Comparison of ENCODE assay signal across 16 mouse cellular contexts in the genomic region with DNA sequence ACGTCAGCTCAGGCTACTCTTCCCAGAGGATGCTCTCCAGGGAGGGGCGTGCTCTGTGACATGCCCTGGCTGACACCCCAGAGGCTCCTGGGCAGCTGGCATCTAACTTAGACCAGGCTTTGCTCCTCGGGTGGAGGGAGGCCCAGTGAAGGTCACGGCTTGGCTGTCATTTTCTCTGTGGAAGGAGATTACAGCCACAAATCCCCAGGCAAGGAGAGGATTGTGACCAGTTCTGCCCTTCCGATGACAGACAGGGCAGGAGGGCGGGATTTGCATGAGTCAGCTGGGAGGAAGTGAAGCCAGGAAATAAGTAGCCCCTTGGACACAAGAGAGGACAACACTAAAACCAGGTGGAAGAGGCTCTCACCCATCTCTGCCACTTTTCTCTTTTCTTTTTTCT. TPM values are rescaled to one million over a fixed set of nuclear protein-coding genes. Genes with fewer than 3 reads are reported as not detected.
DNase-seq lines count a peak whose midpoint lies in the region; ATAC-seq lines count a peak whose summit lies in the region.
"Had no signal": no experiment of that assay in that cellular context is flagged by ENCODE, and none has a peak within 500 bp of the region (broad histone marks: within the 10 kb centered on the region; RNA-seq: fewer than 3 reads in every experiment).

No protein-coding gene starts in this region.

- no peak overlapping the region for H3K9ac ChIP-seq in heart, embryonic 12.5 days
- no peak overlapping the region for H3K9ac ChIP-seq in midbrain, embryonic 15.5 days
- H3K9ac ChIP-seq: forebrain, postnatal 0 days; limb, embryonic 15.5 days; stomach, embryonic 15.5 days had no signal

- WGBS in heart, embryonic 12.5 days, result 21% methylated on average over 6 of the region's 6 CpGs
- WGBS in midbrain, embryonic 15.5 days, result 39% methylated on average over 6 of the region's 6 CpGs

- peaks cover 15% of the 10 kb centered on the region for H3K4me1 ChIP-seq in heart, embryonic 12.5 days (replicated peaks)
- H3K4me1 ChIP-seq in midbrain, embryonic 15.5 days, result no peaks in the 10 kb centered on the region
- H3K4me1 ChIP-seq: limb, embryonic 15.5 days; stomach, embryonic 15.5 days had no signal

- ATAC-seq in heart, embryonic 12.5 days (ENCODE audit: insufficient number of reproducible peaks, low FRiP score), result peak; percentile 8; the same call in 1 of the 2 replicates
- no peak for ATAC-seq in midbrain, embryonic 15.5 days (replicated peaks)
- ATAC-seq: forebrain, postnatal 0 days had no signal

- H3K27me3 ChIP-seq in heart, embryonic 12.5 days (replicated peaks), result no peaks in the 10 kb centered on the region
- no peaks in the 10 kb centered on the region for H3K27me3 ChIP-seq in midbrain, embryonic 15.5 days (replicated peaks)
- H3K27me3 ChIP-seq: limb, embryonic 15.5 days; stomach, embryonic 15.5 days had no signal

- no peaks in the 10 kb centered on the region for H3K36me3 ChIP-seq in heart, embryonic 12.5 days
- H3K36me3 ChIP-seq in midbrain, embryonic 15.5 days (replicated peaks), result no peaks in the 10 kb centered on the region
- H3K36me3 ChIP-seq: limb, embryonic 15.5 days; stomach, embryonic 15.5 days had no signal

- peak overlapping the region; percentile 38 for H3K4me2 ChIP-seq in heart, embryonic 12.5 days
- no peak overlapping the region for H3K4me2 ChIP-seq in midbrain, embryonic 15.5 days
- H3K4me2 ChIP-seq: limb, embryonic 15.5 days; stomach, embryonic 15.5 days had no signal

- H3K27ac ChIP-seq in heart, embryonic 12.5 days (ENCODE audit: poor library complexity, severe bottlenecking), result no peak overlapping the region
- peak overlapping the region; percentile 25; the same call in 1 of the 2 replicates for H3K27ac ChIP-seq in midbrain, embryonic 15.5 days
- H3K27ac ChIP-seq: limb, embryonic 15.5 days; stomach, embryonic 15.5 days had no signal

- no peak for DNase-seq in heart, adult 18-20 months
- peak; percentile 61 for DNase-seq in 416B (ENCODE audit: low read depth)
- DNase-seq in MN1 (ENCODE audit: low spot score), result peak; percentile 27
- DNase-seq in lung, postnatal 36 days, result no peak
- no peak for DNase-seq in ovary, adult 18-20 months (ENCODE audit: low spot score)
- no peak for DNase-seq in gastrocnemius, postnatal 25 days
- DNase-seq: forebrain, postnatal 0 days; kidney, adult 8-10 months; lung, adult 18-20 months; thymus, postnatal 25 days had no signal

- no peaks in the 10 kb centered on the region for H3K9me3 ChIP-seq in heart, embryonic 12.5 days (replicated peaks)
- H3K9me3 ChIP-seq in midbrain, embryonic 15.5 days, result no peaks in the 10 kb centered on the region
- H3K9me3 ChIP-seq: limb, embryonic 15.5 days; stomach, embryonic 15.5 days had no signal

- H3K4me3 ChIP-seq in heart, embryonic 12.5 days, result no peak overlapping the region
- H3K4me3 ChIP-seq in midbrain, embryonic 15.5 days, result no peak overlapping the region
- H3K4me3 ChIP-seq: limb, embryonic 15.5 days; stomach, embryonic 15.5 days had no signal

RNA-seq across cellular contexts. Expression of gene Prph2, which starts 2.1 kb away (rescaled TPM):
- polyA plus RNA-seq in heart, embryonic 12.5 days (2016; fragmentation: Nextera tagmentation; extraction: Ambion mirVana), result not detected in 2 replicates
- not detected for total RNA-seq in heart, adult 18-20 months (2021)
- not detected in 2 replicates for polyA plus RNA-seq in midbrain, embryonic 15.5 days (2015; fragmentation: Nextera tagmentation; extraction: Ambion mirVana)
- not detected for total RNA-seq in gastrocnemius, postnatal 25 days (2021)
- total RNA-seq: gastrocnemius, postnatal 4 days had no signal
- polyA plus RNA-seq: forebrain, postnatal 0 days; limb, embryonic 15.5 days; small intestine, adult 2 months; stomach, embryonic 15.5 days had no signal

RNA-seq across cellular contexts. Expression of gene Tbcc, which starts 21.8 kb away (rescaled TPM):
- polyA plus RNA-seq in heart, embryonic 12.5 days (2016; fragmentation: Nextera tagmentation; extraction: Ambion mirVana), result 52.4 and 55.1 TPM in 2 replicates
- 10 to 100 TPM; 16.0 to 16.6 TPM for total RNA-seq in heart, adult 18-20 months (2021)
- 61.6 and 68.5 TPM in 2 replicates for polyA plus RNA-seq in midbrain, embryonic 15.5 days (2015; fragmentation: Nextera tagmentation; extraction: Ambion mirVana)
- total RNA-seq in gastrocnemius, postnatal 25 days (2021), result 1 to 10 TPM; 7.1 to 8.5 TPM

RNA-seq across cellular contexts. Expression of gene Bicral, which starts 54.0 kb away (rescaled TPM):
- polyA plus RNA-seq in heart, embryonic 12.5 days (2016; fragmentation: Nextera tagmentation; extraction: Ambion mirVana), result 4.0 and 5.7 TPM in 2 replicates
- 10 to 100 TPM in 1 of 2 experiments, 1 to 10 TPM in 1; 7.5 to 13.0 TPM for total RNA-seq in heart, adult 18-20 months (2021)
- polyA plus RNA-seq in midbrain, embryonic 15.5 days (2015; fragmentation: Nextera tagmentation; extraction: Ambion mirVana), result 10.5 and 12.8 TPM in 2 replicates
- total RNA-seq in gastrocnemius, postnatal 25 days (2021), result 1 to 10 TPM; 7.5 to 9.2 TPM

Comparison
In these comparisons a context has a peak if more than half of its experiments do, and no peak if none do; other contexts are left out.
1. DNase-seq: peak in 416B (single experiment) and MN1 (single experiment); none in heart, adult 18-20 months (0 of 2), lung, postnatal 36 days (single experiment), ovary, adult 18-20 months (single experiment) and gastrocnemius, postnatal 25 days (single experiment).